In genomic region chr6:88927595-88927994, GRCm38 (mm10) we compare ENCODE assay signal across 9 mouse cellular contexts. TPM values are rescaled to one million over a fixed set of nuclear protein-coding genes. Genes with fewer than 3 reads are reported as not detected.
DNase-seq lines count a peak whose midpoint lies in the region; ATAC-seq and TF ChIP-seq lines count a peak whose summit lies in the region.
"Had no signal": no experiment of that assay in that cellular context is flagged by ENCODE, and none has a peak within 500 bp of the region (broad histone marks: within the 10 kb centered on the region; RNA-seq: fewer than 3 reads in every experiment).

No protein-coding gene starts in this region.

- H3K79me2 ChIP-seq in CH12.LX (replicated peaks; ENCODE audit: control insufficient read depth, extremely low read depth, insufficient read depth, poor library complexity, severe bottlenecking) = no peaks in the 10 kb centered on the region

- H3K9ac ChIP-seq in CH12.LX (ENCODE audit: insufficient read depth, low read depth) = no peak overlapping the region
- no peak overlapping the region for H3K9ac ChIP-seq in forebrain, embryonic 12.5 days
- 0 out of 2 replicates have a peak overlapping the region, but pooled peaks have one; percentile 2 for H3K9ac ChIP-seq in hindbrain, embryonic 11.5 days (ENCODE audit: low read depth, low read length)
- H3K9ac ChIP-seq: embryonic facial prominence, embryonic 15.5 days had no signal

- H3K36me3 ChIP-seq in CH12.LX (replicated peaks in 1 of 2; ENCODE audit: control insufficient read depth in 1 of 2, insufficient read depth in 1 of 2, low read length in 1 of 2) = no peaks in the 10 kb centered on the region
- H3K36me3 ChIP-seq in forebrain, embryonic 12.5 days (replicated peaks) = no peaks in the 10 kb centered on the region
- no peaks in the 10 kb centered on the region for H3K36me3 ChIP-seq in hindbrain, embryonic 11.5 days (ENCODE audit: control insufficient read depth, insufficient read depth, low read length)
- H3K36me3 ChIP-seq: embryonic facial prominence, embryonic 15.5 days had no signal

- peak; percentile 27; the same call in 1 of the 2 replicates for ATAC-seq in forebrain, embryonic 12.5 days (ENCODE audit: low FRiP score)
- ATAC-seq in hindbrain, embryonic 11.5 days (ENCODE audit: low FRiP score) = peak; percentile 12

- H3K4me1 ChIP-seq in CH12.LX (ENCODE audit: control insufficient read depth in 1 of 2, insufficient read depth in 2 of 2) = peaks cover 0 to 59% of the 10 kb centered on the region in 2 experiments; a peak in 2 of 4 replicates
- H3K4me1 ChIP-seq in forebrain, embryonic 12.5 days = peaks cover 75% of the 10 kb centered on the region
- peaks cover 39% of the 10 kb centered on the region for H3K4me1 ChIP-seq in hindbrain, embryonic 11.5 days (replicated peaks; ENCODE audit: control insufficient read depth, insufficient read depth, low read length)

- TF ChIP-seq POLR2A in CH12.LX (IDR thresholded peaks at IDR 0.05; ENCODE audit: low read depth, low read length) = no peak
- no peak for TF ChIP-seq POLR2A in brain, embryonic 14.5 days (IDR thresholded peaks at IDR 0.05; ENCODE audit: borderline replicate concordance, extremely low read depth, insufficient read depth, insufficient read length, poor library complexity, severe bottlenecking)

- DNase-seq in CH12.LX (ENCODE audit: extremely low read depth) = peak; percentile 66
- DNase-seq in brain, embryonic 14.5 days (ENCODE audit: low read depth) = peak; percentile 84
- DNase-seq in hindbrain, embryonic 11.5 days (ENCODE audit: low spot score) = peak; percentile 90
- DNase-seq in layer of hippocampus, postnatal 10 days (ENCODE audit: low spot score in 2 of 2) = peak; percentile 89 to 92
- DNase-seq in lung, postnatal 36 days = peak; percentile 89
- DNase-seq in retina, embryonic 14.5 days (ENCODE audit: low spot score) = peak; percentile 87
- DNase-seq in thymus, postnatal 4 days = peak; percentile 92

- no peak for TF ChIP-seq EP300 in CH12.LX (IDR thresholded peaks at IDR 0.05; ENCODE audit: low read length)

- no peaks in the 10 kb centered on the region for H3K27me3 ChIP-seq in CH12.LX (replicated peaks)
- H3K27me3 ChIP-seq in forebrain, embryonic 12.5 days = peaks cover 16% of the 10 kb centered on the region
- no peaks in the 10 kb centered on the region for H3K27me3 ChIP-seq in hindbrain, embryonic 11.5 days (ENCODE audit: control insufficient read depth, insufficient read depth, low read length)
- H3K27me3 ChIP-seq: embryonic facial prominence, embryonic 15.5 days had no signal

- H3K9me3 ChIP-seq in CH12.LX (replicated peaks; ENCODE audit: low read length) = no peaks in the 10 kb centered on the region
- H3K9me3 ChIP-seq in forebrain, embryonic 12.5 days = no peaks in the 10 kb centered on the region
- no peaks in the 10 kb centered on the region for H3K9me3 ChIP-seq in hindbrain, embryonic 11.5 days (ENCODE audit: control insufficient read depth, low read length)
- H3K9me3 ChIP-seq: embryonic facial prominence, embryonic 15.5 days had no signal

- no peak overlapping the region for H3K4me3 ChIP-seq in CH12.LX (replicated peaks in 1 of 3; ENCODE audit: low read depth in 2 of 3, low read length in 2 of 3, poor library complexity in 1 of 3)
- H3K4me3 ChIP-seq in forebrain, embryonic 12.5 days (replicated peaks) = no peak overlapping the region
- no peak overlapping the region for H3K4me3 ChIP-seq in hindbrain, embryonic 11.5 days (ENCODE audit: low read depth, low read length)
- H3K4me3 ChIP-seq: embryonic facial prominence, embryonic 15.5 days had no signal

- H3K27ac ChIP-seq in CH12.LX (ENCODE audit: insufficient read depth, low read depth) = no peak overlapping the region
- H3K27ac ChIP-seq in forebrain, embryonic 12.5 days = no peak overlapping the region
- H3K27ac ChIP-seq in hindbrain, embryonic 11.5 days (ENCODE audit: low read depth, low read length) = peak overlapping the region; percentile 96
- H3K27ac ChIP-seq: embryonic facial prominence, embryonic 15.5 days had no signal

- H3K4me2 ChIP-seq in CH12.LX (ENCODE audit: insufficient read depth, low read depth, poor library complexity, severe bottlenecking) = no peak overlapping the region
- H3K4me2 ChIP-seq in forebrain, embryonic 12.5 days = no peak overlapping the region
- no peak overlapping the region for H3K4me2 ChIP-seq in hindbrain, embryonic 11.5 days (replicated peaks; ENCODE audit: low read depth, low read length)
- H3K4me2 ChIP-seq: embryonic facial prominence, embryonic 15.5 days had no signal

- TF ChIP-seq RAD21 in CH12.LX (IDR thresholded peaks at IDR 0.05; ENCODE audit: low read depth, low read length) = peak; percentile 96

- TF ChIP-seq CTCF in CH12.LX (conservative IDR thresholded peaks at IDR 0.05 in 1 of 2, IDR thresholded peaks at IDR 0.05 in 1 of 2; ENCODE audit: low read depth in 2 of 2, low read length in 2 of 2) = peak; percentile 78 to 94
- peak; percentile 97 for TF ChIP-seq CTCF in brain, embryonic 14.5 days (IDR thresholded peaks at IDR 0.05; ENCODE audit: borderline replicate concordance, extremely low read depth, insufficient read depth, insufficient read length)

- WGBS in forebrain, embryonic 12.5 days = 2% methylated on average over 2 of the region's 2 CpGs
- 16% methylated on average over 2 of the region's 2 CpGs for WGBS in hindbrain, embryonic 11.5 days

- dilution Hi-C loops in CH12.LX (cut with MboI; ENCODE audit: extremely low pct_ligation_motif_present, extremely low pct_unique_long_range_greater_than_20kb, low sequenced_read_pairs) = no loop called here

- in situ Hi-C loops in CH12.LX (cut with MboI; ENCODE audit: low pct_ligation_motif_present, low pct_unique_long_range_greater_than_20kb, low sequenced_read_pairs) = no loop called here

TF ChIP-seq in CH12.LX, 34 proteins besides CTCF, POLR2A, EP300 and RAD21:
- TF ChIP-seq POLR2AphosphoS2 (IDR thresholded peaks at IDR 0.05; ENCODE audit: low read depth, low read length) (no peak), MEF2A (IDR thresholded peaks at IDR 0.05; ENCODE audit: borderline replicate concordance, low read depth, low read length) (0 out of 2 replicates have a peak, but pooled peaks have one; percentile 18), PAX5 (IDR thresholded peaks at IDR 0.05; ENCODE audit: low read length) (no peak), ZC3H11A (IDR thresholded peaks at IDR 0.05; ENCODE audit: low read depth, low read length) (peak; percentile 79), ZKSCAN1 (IDR thresholded peaks at IDR 0.05; ENCODE audit: borderline replicate concordance, low read depth, low read length) (no peak), TCF12 (IDR thresholded peaks at IDR 0.05; ENCODE audit: low read depth, low read length) (no peak), ETS1 (conservative IDR thresholded peaks at IDR 0.05; ENCODE audit: low read depth, low read length) (no peak), MAX (IDR thresholded peaks at IDR 0.05; ENCODE audit: low read length) (no peak), ELF1 (IDR thresholded peaks at IDR 0.05; ENCODE audit: low read depth, low read length) (peak; percentile 52), KAT2A (IDR thresholded peaks at IDR 0.05; ENCODE audit: insufficient replicate concordance, low read length) (no peak), MXI1 (IDR thresholded peaks at IDR 0.05; ENCODE audit: low read depth, low read length) (no peak), MAZ (IDR thresholded peaks at IDR 0.05; ENCODE audit: low read depth, low read length) (no peak), NRF1 (IDR thresholded peaks at IDR 0.05; ENCODE audit: low read depth, low read length) (no peak), BHLHE40 (IDR thresholded peaks at IDR 0.05; ENCODE audit: low read depth, low read length) (no peak), CHD1 (IDR thresholded peaks at IDR 0.05; ENCODE audit: low read depth, low read length) (no peak), SMC3 (IDR thresholded peaks at IDR 0.05; ENCODE audit: low read depth, low read length) (peak; percentile 97), SIN3A (IDR thresholded peaks at IDR 0.05; ENCODE audit: low read length) (no peak)

RNA-seq across cellular contexts. Expression of gene Tpra1, which starts 25.5 kb away (rescaled TPM):
- total RNA-seq in CH12.LX (2012; rRNA removed) (13.3 and 16.0 TPM in 2 replicates), CH12.LX (2014; rRNA removed) (9.3 and 12.2 TPM in 2 replicates)
- polyA plus RNA-seq in CH12.LX (2012; ENCODE audit: insufficient read length, low read depth) = 13.5 and 15.6 TPM in 2 replicates
- polyA plus RNA-seq in brain, embryonic 14.5 days (2012; rRNA removed) = 116 and 166 TPM in 2 replicates
- polyA plus RNA-seq in forebrain, embryonic 12.5 days (2016; fragmentation: Nextera tagmentation; extraction: Ambion mirVana) = 49.9 and 60.6 TPM in 2 replicates
- polyA plus RNA-seq in hindbrain, embryonic 11.5 days (2014; fragmentation: Nextera tagmentation; extraction: Ambion mirVana) = 40.1 and 45.4 TPM in 2 replicates
- 10 to 100 TPM; 38.8 to 47.5 TPM for total RNA-seq in layer of hippocampus, postnatal 10 days (2021)

RNA-seq across cellular contexts. Expression of gene Mcm2, which starts 29.0 kb away (rescaled TPM):
- total RNA-seq in CH12.LX (2012; rRNA removed) = 130 and 153 TPM in 2 replicates
- total RNA-seq in CH12.LX (2014; rRNA removed) = 146 and 148 TPM in 2 replicates
- 148 and 207 TPM in 2 replicates for polyA plus RNA-seq in CH12.LX (2012; ENCODE audit: insufficient read length, low read depth)
- polyA plus RNA-seq in brain, embryonic 14.5 days (2012; rRNA removed) = 45.7 and 74.3 TPM in 2 replicates
- polyA plus RNA-seq in forebrain, embryonic 12.5 days (2016; fragmentation: Nextera tagmentation; extraction: Ambion mirVana) = 200 and 211 TPM in 2 replicates
- 146 and 191 TPM in 2 replicates for polyA plus RNA-seq in hindbrain, embryonic 11.5 days (2014; fragmentation: Nextera tagmentation; extraction: Ambion mirVana)
- total RNA-seq in layer of hippocampus, postnatal 10 days (2021) = 1 to 10 TPM; 9.7 TPM

RNA-seq across cellular contexts. Expression of gene Podxl2, which starts 52.8 kb away (rescaled TPM):
- total RNA-seq in CH12.LX (2012; rRNA removed) = 0.34 and 0.81 TPM in 2 replicates
- total RNA-seq in CH12.LX (2014; rRNA removed) = 0.57 and 0.93 TPM in 2 replicates
- 0.79 TPM in 1 of 2 replicates, not detected in the other for polyA plus RNA-seq in CH12.LX (2012; ENCODE audit: insufficient read length, low read depth)
- polyA plus RNA-seq in brain, embryonic 14.5 days (2012; rRNA removed) = 1,097 and 1,604 TPM in 2 replicates
- 248 and 258 TPM in 2 replicates for polyA plus RNA-seq in forebrain, embryonic 12.5 days (2016; fragmentation: Nextera tagmentation; extraction: Ambion mirVana)
- polyA plus RNA-seq in hindbrain, embryonic 11.5 days (2014; fragmentation: Nextera tagmentation; extraction: Ambion mirVana) = 151 and 156 TPM in 2 replicates
- total RNA-seq in layer of hippocampus, postnatal 10 days (2021) = 100 to 1,000 TPM; 308 to 330 TPM

Comparison
In these comparisons a context has a peak if more than half of its experiments do, and no peak if none do; other contexts are left out.
1. RNA of gene Podxl2, which starts 52.8 kb away (polyA plus RNA-seq): 1,097 to 1,604 TPM in brain, embryonic 14.5 days, 248 to 258 TPM in forebrain, embryonic 12.5 days and 151 to 156 TPM in hindbrain, embryonic 11.5 days; 0.79 TPM in CH12.LX; every median in the first group is over 10 times any median in the second.
2. Peak in every context shown above with its lines, with median percentiles within 50 percentile points of each other: DNase-seq.